Mouse (Mus musculus): ENCODE data around the gene Cept1. TPM values are rescaled to one million over a fixed set of nuclear protein-coding genes. Genes with fewer than 3 reads are reported as not detected.
"Not testable (repeated sequence)": the region's sequence is repeated elsewhere in the genome, so short reads cannot be mapped to it uniquely, and the experiment has no call there.

Cept1 gene
- total RNA-seq (2021) = 10 to 100 TPM; 15.8 to 19.3 TPM
- long read RNA-seq, experiment 1, transcript Cept1-202 (9 exons, 2,814 nt) = minor isoform, 5 of 17 reads
- long read RNA-seq, experiment 1, transcript Cept1-201 (9 exons, 2,020 nt) = major isoform, 6 of 17 reads
- long read RNA-seq, experiment 1, partial matches to known transcripts = 0 of 17 reads
- long read RNA-seq, experiment 1, other reads (novel, unspliced or antisense) = 6 of 17 reads
- long read RNA-seq, experiment 2, transcript Cept1-201 (9 exons, 2,020 nt) = major isoform, 9 of 19 reads
- long read RNA-seq, experiment 2, partial matches to known transcripts = 3 of 19 reads
- long read RNA-seq, experiment 2, other reads (novel, unspliced or antisense) = 4 of 19 reads

- DNase-seq = peak; percentile 81 to 86
- intact Hi-C loops (cut with DNase I) = no loop called here
Measured at GRCm38 (mm10) chr3:106547171-106547923, at the start of gene Cept1, which contains the start of gene Dram2. Gene Cept1 (minus strand): TSS chr3:106547802. Gene Dram2 (plus strand): TSS chr3:106547798.

GRCm38 (mm10) chr3:106593631-106594030, 46.0 kb upstream of the Cept1 start:
- intact Hi-C loops (cut with DNase I); DNase-seq: not testable (repeated sequence)

DNA sequence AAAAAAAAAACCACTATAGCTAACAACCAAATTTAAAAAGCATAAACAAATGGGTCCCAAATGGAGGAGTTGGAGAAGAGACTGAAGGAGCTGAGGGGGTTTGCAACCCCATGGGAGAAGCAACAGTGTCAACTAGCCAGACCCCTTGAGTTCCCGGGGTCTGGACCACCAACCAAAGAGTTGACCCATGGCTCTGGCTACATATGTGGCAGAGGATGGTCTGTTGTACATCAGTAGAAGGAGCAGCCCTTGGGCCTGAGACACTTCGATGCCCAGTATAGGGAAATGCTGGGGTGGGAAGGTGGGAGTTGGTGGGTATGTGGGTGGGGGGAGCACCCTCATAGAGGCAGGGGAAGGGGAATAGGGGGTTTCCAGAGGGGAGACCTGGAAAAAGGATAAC, 31.7 kb upstream of the Cept1 start:
- intact Hi-C loops (cut with DNase I) = no loop called here
- DNase-seq = no peak

DNA sequence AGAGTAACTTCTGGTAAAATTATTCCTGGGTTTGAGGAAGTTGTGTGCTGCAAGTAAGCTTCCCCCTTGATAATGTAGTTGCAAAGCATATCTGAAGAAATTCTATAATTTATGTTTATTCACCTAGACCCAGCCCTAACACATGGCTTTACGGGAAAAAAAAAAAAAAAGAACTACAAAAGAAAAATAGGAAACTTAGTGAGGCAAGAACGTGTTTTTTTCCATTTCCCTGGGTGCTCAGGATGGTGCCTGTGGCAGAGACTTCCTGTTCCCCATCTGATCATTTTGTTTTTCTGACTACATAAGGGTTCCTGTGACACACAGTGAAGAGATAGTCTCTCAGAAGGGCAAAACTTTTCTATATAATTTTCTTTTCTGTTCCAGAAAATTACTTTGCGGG, 25.6 kb upstream of the Cept1 start:
- DNase-seq = no peak
- intact Hi-C loops (cut with DNase I) = no loop called here

GRCm38 (mm10) chr3:106565876-106566275, 18.3 kb upstream of the Cept1 start:
- intact Hi-C loops (cut with DNase I) = no loop called here
- no peak for DNase-seq

DNA sequence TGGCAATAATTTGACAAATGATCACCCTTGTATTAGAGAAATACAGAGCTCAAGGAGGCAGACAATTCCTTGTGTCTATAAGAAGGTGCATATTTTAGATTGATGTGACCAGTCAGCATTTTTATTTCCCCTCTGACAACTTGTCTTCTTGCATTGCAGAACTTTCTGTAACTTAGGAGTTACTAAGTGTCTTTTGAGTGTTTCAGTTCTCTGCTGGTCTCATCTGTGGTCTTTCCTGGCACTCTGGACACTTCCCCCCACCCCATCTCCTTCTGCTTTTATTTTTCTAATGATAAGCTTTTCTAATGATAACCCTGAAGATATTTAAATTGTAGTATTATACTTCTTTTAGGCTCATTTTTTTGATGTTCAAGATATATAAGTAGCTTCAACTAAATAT, 10.7 kb upstream of the Cept1 start:
- intact Hi-C loops (cut with DNase I) = no loop called here
- DNase-seq = no peak

DNA sequence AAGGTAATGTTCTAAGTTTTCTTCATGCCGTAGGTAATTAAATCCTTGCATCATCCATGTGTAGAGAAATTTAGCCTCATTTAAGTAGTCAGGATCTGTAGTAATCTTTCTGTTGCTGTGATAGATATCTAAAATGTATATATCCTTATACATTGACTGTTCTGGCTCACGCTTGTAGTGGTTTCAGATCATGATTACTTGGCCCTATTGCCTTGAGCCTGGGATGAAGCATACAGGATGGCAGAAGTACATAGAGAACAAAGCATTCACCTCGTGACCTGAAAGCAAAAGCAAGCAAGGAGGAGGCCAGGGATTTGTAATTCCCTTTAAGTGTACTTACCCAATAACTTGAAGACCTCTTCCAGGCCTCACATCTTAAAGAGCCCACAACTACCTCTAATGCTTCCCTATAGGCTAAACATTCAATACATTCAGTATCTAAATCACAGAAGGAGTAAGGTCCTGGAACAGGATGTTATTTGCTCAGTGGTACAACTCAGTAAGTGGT, 8.2 kb upstream of the Cept1 start:
- intact Hi-C loops (cut with DNase I) = no loop called here
- DNase-seq = no peak

GRCm38 (mm10) chr3:106553411-106553810, 5.8 kb upstream of the Cept1 start:
- intact Hi-C loops (cut with DNase I) = no loop called here
- no peak for DNase-seq

GRCm38 (mm10) chr3:106548971-106549370, 1.4 kb upstream of the Cept1 start:
- intact Hi-C loops (cut with DNase I) = no loop called here
- no peak for DNase-seq

GRCm38 (mm10) chr3:106547924-106548539, 430 bp upstream of the Cept1 start:
- DNase-seq = no peak
- intact Hi-C loops (cut with DNase I) = no loop called here

GRCm38 (mm10) chr3:106544721-106545316, 2.8 kb downstream of the Cept1 start:
- intact Hi-C loops (cut with DNase I) = loop anchor here (5.0 kb wide), 1 partner anchor 873 kb away; no protein-coding TSS in a partner anchor
- DNase-seq = no peak

DNA sequence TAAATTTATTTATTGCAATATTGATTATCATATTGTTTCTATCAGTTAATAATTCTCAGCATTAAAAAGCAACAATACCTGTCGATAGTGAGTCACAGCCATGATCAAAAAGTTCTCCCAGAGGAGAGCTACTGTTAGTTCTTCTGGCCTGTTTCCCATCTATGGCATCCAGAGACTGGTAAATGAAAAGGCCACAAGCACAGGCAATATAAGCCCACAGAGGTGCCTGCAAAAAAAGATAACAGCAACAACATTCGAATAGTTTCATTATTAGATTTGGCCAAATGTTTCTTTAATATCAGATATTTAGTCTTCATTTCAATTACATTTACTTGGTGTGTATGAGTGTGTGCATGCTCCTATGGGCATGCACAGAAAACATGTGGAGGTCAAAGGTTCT, 14.3 kb downstream of the Cept1 start:
- no peak for DNase-seq
- intact Hi-C loops (cut with DNase I) = no loop called here

DNA sequence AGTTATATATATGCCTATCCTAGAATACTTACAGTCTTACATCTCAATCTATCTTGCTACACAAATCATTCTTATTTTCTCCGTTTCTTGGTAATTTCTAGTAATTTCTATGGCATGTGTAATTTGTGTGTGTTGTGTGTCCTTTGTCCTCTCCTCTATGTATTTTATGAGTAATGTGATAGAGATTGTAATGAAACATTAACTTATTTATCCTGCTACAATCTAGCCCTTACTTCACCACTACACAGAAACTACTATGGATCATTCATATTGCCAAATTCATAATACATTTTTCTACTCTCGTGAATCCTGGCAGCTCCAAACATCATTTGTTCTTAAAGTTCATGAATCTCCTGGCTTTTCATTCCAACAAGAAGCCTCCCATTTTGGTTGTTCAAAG, 19.6 kb downstream of the Cept1 start:
- no peak for DNase-seq
- intact Hi-C loops (cut with DNase I) = no loop called here

DNA sequence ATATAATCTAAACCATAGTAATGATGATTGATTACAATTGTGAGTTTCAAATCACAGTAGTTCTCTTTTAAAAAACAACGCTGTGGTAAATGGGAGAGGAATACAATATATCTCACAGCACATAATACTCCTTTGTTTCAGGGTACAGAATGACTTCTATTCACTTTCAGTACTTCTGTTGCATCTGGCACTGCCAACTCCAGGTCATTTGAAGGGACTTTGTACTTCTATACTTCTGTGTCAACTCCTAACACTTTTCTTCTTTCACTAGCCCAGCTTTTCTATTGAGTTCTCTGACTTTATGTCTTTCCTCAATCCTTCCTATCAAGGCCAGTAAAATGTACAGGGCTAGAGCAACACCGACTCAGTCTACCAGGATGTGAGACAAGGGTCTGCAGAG, 21.2 kb downstream of the Cept1 start:
- no peak for DNase-seq
- intact Hi-C loops (cut with DNase I) = no loop called here

- no peak for DNase-seq
- intact Hi-C loops (cut with DNase I) = no loop called here
Measured at GRCm38 (mm10) chr3:106522730-106523129, 24.9 kb downstream of the Cept1 start.

GRCm38 (mm10) chr3:106515016-106515415, 32.6 kb downstream of the Cept1 start:
- intact Hi-C loops (cut with DNase I) = no loop called here
- DNase-seq = no peak

- intact Hi-C loops (cut with DNase I) = no loop called here
- DNase-seq = no peak
Measured at GRCm38 (mm10) chr3:106510669-106511068, 36.9 kb downstream of the Cept1 start.

- intact Hi-C loops (cut with DNase I) = no loop called here
- DNase-seq = no peak
Measured at GRCm38 (mm10) chr3:106502892-106503291, 44.7 kb downstream of the Cept1 start.

DNA sequence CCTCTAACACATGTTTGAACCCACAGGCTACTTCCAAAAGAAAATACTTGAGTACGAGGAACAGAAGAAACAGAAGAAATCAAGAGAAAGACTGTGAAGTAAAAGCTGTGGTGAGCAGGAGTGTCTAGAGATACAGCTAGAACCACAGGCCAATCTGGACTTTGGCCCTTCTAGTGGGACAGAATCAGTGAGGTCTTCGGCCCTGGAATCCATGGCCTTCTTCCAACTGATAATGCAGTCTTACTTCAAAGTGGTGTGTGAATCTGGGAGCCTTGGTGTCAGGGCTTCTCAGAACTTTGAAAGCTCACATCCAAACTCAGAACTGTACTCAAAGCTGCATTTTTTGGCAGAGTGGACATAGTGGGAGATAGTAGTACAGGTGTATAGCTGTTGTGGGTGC, 47.1 kb downstream of the Cept1 start:
- intact Hi-C loops (cut with DNase I) = no loop called here

GRCm38 (mm10) chr3:106496996-106497395, 50.6 kb downstream of the Cept1 start:
- DNase-seq = no peak
- intact Hi-C loops (cut with DNase I) = no loop called here

More for the DNA sequence above, 47.1 kb downstream of the Cept1 start:
- DNase-seq = no peak

All from gastrocnemius, postnatal 36 days (tissue).